Mouse (Mus musculus) intestine, postnatal 0 days (tissue): ENCODE data around the gene Taf1b. TPM values are rescaled to one million over a fixed set of nuclear protein-coding genes. Genes with fewer than 3 reads are reported as not detected.

Experiments
- ATAC-seq: fragments of 200-750 bp; cut with Nextera tagmentation; 2 replicates; pipeline ENCODE4 v1.8.0; 2017; ENCODE audit warnings: mild to moderate bottlenecking, moderate TSS enrichment, moderate library complexity
- H3K27ac ChIP-seq: fragments of 300-500 bp; sonication (generic); 2 replicates; pipeline ENCODE4 v1.5.1; 2014; ENCODE audit warnings: mild to moderate bottlenecking, low read depth, low read length, moderate library complexity
- H3K27me3 ChIP-seq: fragments of 300-500 bp; sonication (generic); replicated peaks from 2 replicates; pipeline ENCODE4 v1.6.1; 2014; ENCODE audit warnings: low read length, mixed read lengths; ENCODE audit not compliant: control insufficient read depth, insufficient read depth
- H3K36me3 ChIP-seq: fragments of 300-500 bp; sonication (generic); 2 replicates; pipeline ENCODE4 v1.6.1; 2014; ENCODE audit warnings: mild to moderate bottlenecking, moderate library complexity; ENCODE audit not compliant: control insufficient read depth, insufficient read depth
- H3K4me1 ChIP-seq: fragments of 300-500 bp; sonication (generic); replicated peaks from 2 replicates; pipeline ENCODE4 v1.6.1; 2014; ENCODE audit warnings: antibody characterized with exemption, low read length, mixed read lengths; ENCODE audit not compliant: control insufficient read depth, insufficient read depth
- H3K4me2 ChIP-seq: fragments of 300-500 bp; sonication (generic); replicated peaks from 2 replicates; pipeline ENCODE4 v1.6.1; 2014; ENCODE audit warnings: low read depth, mild to moderate bottlenecking, moderate library complexity
- H3K4me3 ChIP-seq: fragments of 300-500 bp; sonication (generic); 2 replicates; pipeline ENCODE4 v1.5.1; 2014; ENCODE audit warnings: low read depth, low read length
- H3K9ac ChIP-seq: fragments of 300-500 bp; sonication (generic); 2 replicates; pipeline ENCODE4 v1.6.1; 2014; ENCODE audit warnings: mild to moderate bottlenecking, low read depth, low read length
- H3K9me3 ChIP-seq: fragments of 300-500 bp; sonication (generic); 2 replicates; pipeline ENCODE4 v1.6.1; 2016; ENCODE audit warnings: mixed run types; ENCODE audit not compliant: control insufficient read depth
- CTCF ChIP-seq: sonication (generic); IDR thresholded peaks from 2 replicates; pipeline ENCODE4 v1.5.1; 2016; ENCODE audit warnings: low read depth, mild to moderate bottlenecking, control low read depth, antibody characterized with exemption, moderate library complexity
- WGBS: fragments of 180-500 bp; shearing (Covaris S2); extraction: QIAGEN DNeasy Blood & Tissue Kit; methylation state at CpG from one replicate; pipeline ENCODE4 v1.1.7; 2014; 5-methylcytosine and 5-hydroxymethylcytosine counted together
- polyA plus RNA-seq: library from polyadenylated mRNA; unstranded; fragments of >200 nt; fragmentation: Nextera tagmentation; extraction: Ambion mirVana; gene quantifications from 2 replicates; pipeline ENCODE4 v1.2.1, GENCODE M21; 2015

Gene Taf1b
- polyA plus RNA-seq, 1 experiment from 2014 or later, result 10.4 TPM

DNA sequence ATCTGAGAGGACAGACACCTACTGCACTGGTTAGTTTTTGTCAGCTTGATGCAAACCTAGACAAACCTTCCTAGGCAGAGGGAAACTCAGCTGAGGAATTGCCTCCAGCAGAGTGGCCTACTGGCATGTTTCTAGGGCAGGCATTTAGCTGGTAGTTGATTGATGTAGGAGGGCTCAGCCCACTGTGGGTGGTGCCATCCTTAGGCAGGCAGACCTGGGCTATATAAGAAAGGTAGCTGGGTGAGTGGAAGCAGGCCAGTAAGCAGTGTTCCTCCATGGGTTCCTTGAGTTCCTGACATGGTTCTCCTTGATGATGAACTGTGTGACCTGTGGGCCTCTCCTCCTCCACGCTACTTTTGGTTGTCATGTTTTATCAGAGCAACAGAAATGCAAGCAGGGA, 82.3 kb downstream of the Taf1b start:
- Histone ChIP-seq H3K36me3 (no peaks in the 10 kb centered on the region), H3K4me2 (no peak overlapping the region), H3K27ac (no peak overlapping the region), H3K9me3 (no peaks in the 10 kb centered on the region), H3K9ac (no peak overlapping the region), H3K4me3 (no peak overlapping the region), H3K27me3 (no peaks in the 10 kb centered on the region), H3K4me1 (no peaks in the 10 kb centered on the region)
- ATAC-seq, result no peak
- TF ChIP-seq CTCF, result no peak
- 83% methylated on average over 1 of the region's 1 CpGs for WGBS

DNA sequence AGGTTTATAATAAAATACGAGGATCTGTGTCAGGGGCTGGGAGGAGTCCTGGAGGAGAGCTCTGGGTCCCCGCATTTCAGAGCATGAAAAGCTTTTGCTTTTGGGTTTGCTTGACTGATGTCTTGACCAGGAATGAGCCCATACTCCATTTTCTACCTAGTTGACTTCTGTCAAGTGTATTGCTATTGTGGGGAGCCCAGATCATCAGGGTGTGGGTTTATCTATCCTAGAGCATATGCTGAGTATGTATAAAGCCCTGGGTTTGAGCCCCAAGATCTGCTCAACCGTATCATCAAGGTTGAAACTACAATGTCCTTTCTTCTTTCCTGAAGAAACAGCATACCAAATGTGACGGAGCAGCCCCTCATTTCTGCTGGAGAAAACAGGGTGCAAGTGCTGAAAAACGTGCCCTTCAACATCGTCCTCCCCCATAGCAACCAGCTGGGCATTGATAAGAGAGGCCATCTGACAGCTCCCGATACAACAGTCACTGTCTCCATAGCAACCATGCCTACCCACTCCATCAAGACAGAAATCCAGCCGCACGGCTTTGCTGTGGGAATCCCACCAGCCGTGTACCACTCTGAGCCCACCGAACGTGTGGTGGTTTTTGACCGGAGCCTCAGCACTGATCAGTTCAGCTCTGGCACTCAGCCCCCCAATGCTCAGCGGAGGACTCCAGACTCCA, 83.0 kb downstream of the Taf1b start:
- TF ChIP-seq CTCF, result no peak
- Histone ChIP-seq H3K4me2 (no peak overlapping the region), H3K36me3 (no peaks in the 10 kb centered on the region), H3K9ac (no peak overlapping the region), H3K27me3 (no peaks in the 10 kb centered on the region), H3K9me3 (no peaks in the 10 kb centered on the region), H3K4me1 (no peaks in the 10 kb centered on the region), H3K27ac (no peak overlapping the region), H3K4me3 (no peak overlapping the region)
- WGBS, result 74% methylated on average over 14 of the region's 14 CpGs
- no peak for ATAC-seq

DNA sequence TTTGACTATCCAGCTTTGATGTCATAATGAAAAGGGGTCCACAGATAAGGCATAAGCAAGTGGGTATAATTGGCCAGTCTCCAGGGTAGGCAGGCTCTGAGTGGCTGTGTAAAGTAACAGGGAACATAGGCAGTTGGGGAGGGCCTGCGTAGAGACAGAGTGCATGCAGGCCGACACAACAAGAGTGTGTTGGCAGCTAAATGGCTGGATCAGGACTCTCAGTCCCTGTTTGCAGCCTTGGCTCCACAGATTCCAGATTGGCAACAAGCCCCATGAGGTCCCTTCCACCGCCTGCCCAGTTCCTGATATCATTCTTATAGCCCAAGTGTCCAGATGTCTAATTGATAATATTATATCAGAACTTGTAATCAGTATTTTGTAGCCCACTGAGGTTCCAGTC, 85.5 kb downstream of the Taf1b start:
- no peak for TF ChIP-seq CTCF
- 88% methylated on average over 3 of the region's 3 CpGs for WGBS
- no peaks in the 10 kb centered on the region for H3K36me3 ChIP-seq

DNA sequence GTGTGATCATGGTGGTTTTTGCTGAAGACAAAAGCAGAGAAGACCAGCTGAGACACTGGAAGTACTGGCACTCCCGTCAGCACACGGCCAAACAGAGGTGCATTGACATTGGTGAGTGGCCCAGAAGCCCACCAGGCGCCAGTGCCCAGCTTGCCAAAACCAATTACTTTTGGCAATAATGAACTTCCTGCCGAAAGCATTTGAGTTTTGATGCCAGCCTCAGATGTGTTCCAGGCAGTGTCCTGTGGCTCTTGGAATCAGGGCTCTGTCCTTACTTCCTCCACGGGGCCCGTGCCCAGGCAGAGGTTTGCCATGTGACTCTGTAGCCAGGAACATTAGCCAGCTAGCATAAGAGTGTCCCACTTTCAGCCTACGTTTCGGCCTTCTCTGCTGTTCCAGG, 86.7 kb downstream of the Taf1b start:
- 87% methylated on average over 8 of the region's 8 CpGs for WGBS
- Histone ChIP-seq H3K27ac (no peak overlapping the region), H3K4me2 (no peak overlapping the region), H3K36me3 (no peaks in the 10 kb centered on the region), H3K4me1 (no peaks in the 10 kb centered on the region), H3K4me3 (no peak overlapping the region), H3K9ac (no peak overlapping the region), H3K27me3 (no peaks in the 10 kb centered on the region), H3K9me3 (no peaks in the 10 kb centered on the region)
- TF ChIP-seq CTCF, result no peak
- ATAC-seq, result no peak

More for the DNA sequence above, 85.5 kb downstream of the Taf1b start:
- Histone ChIP-seq H3K27ac (no peak overlapping the region), H3K4me1 (no peaks in the 10 kb centered on the region), H3K4me2 (no peak overlapping the region), H3K9me3 (no peaks in the 10 kb centered on the region), H3K4me3 (no peak overlapping the region), H3K27me3 (no peaks in the 10 kb centered on the region), H3K9ac (no peak overlapping the region)
- ATAC-seq, result no peak

DNA sequence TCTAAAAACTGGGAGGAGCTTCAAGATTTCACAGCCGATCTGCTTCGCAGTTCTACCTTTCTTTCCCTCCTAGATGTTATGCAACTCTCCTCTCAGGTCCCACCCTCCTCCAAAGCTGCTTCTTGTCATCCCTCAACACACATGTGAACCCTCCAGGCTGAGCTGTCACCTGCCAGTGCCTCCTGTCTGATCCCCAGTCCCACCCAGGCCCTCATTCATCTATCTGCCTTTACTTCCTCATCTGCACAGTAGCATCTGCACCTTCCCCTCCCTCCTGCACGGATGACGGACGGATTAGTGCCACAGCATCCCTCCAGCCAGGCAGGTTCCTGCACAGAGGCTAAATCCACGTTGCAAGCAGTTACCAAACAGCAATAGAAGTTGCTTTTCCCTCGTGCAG, 88.0 kb downstream of the Taf1b start:
- Histone ChIP-seq H3K4me3 (no peak overlapping the region), H3K9me3 (no peaks in the 10 kb centered on the region), H3K36me3 (no peaks in the 10 kb centered on the region), H3K27ac (no peak overlapping the region), H3K4me2 (no peak overlapping the region), H3K27me3 (no peaks in the 10 kb centered on the region), H3K4me1 (no peaks in the 10 kb centered on the region), H3K9ac (no peak overlapping the region)
- TF ChIP-seq CTCF, result no peak
- no peak for ATAC-seq
- 67% methylated on average over 7 of the region's 7 CpGs for WGBS

DNA sequence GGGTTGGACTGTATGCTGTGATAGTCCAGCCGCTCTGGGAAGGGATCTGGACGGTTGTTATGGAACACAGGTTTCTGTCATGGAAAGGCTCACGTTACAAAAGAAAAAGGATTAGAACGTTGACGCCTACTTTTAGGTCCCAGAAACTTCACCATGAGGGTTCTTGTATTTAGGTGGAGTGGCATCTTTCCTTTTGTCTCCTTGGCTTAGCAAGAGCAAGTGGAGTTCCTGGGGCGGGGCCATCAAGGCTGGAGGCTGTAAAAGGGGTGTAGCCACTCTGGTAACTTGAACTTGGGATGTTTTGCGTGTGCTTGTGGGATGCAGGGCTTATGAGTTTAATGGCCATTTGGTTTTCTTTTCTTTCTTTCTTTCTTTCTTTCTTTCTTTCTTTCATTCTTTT, 92.2 kb downstream of the Taf1b start:
- Histone ChIP-seq H3K4me2 (no peak overlapping the region), H3K4me3 (no peak overlapping the region), H3K9me3 (no peaks in the 10 kb centered on the region), H3K36me3 (no peaks in the 10 kb centered on the region), H3K27ac (no peak overlapping the region), H3K9ac (no peak overlapping the region), H3K4me1 (no peaks in the 10 kb centered on the region), H3K27me3 (no peaks in the 10 kb centered on the region)
- no peak for ATAC-seq
- no peak for TF ChIP-seq CTCF
- WGBS, result 84% methylated on average over 7 of the region's 7 CpGs

DNA sequence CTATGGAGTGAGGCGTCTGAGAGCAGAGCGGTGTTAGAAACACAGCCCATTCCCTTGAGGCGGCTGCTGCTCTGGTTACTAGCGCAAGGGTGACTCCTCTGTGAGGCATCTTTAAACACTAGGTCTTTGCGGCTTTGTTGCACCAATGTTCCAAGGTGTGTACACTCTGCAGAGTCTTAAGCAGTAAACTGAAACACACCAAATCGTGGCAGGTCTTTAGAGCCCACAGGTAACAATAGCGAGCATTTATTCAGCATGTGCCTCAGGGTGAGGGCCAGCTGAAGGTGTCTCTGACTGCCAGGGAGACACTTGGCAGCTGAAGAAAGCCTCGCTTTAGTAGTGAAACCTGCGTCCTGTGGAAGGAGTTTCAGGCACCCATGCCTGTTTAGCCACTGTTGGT, 93.9 kb downstream of the Taf1b start:
- no peak overlapping the region for H3K27ac ChIP-seq
- WGBS, result 87% methylated on average over 9 of the region's 9 CpGs
- no peak for TF ChIP-seq CTCF

More for the DNA sequence above, 93.9 kb downstream of the Taf1b start:
- ATAC-seq, result no peak
- H3K4me1 ChIP-seq, result no peaks in the 10 kb centered on the region
- H3K4me2 ChIP-seq, result no peak overlapping the region
- H3K4me3 ChIP-seq, result no peak overlapping the region
- no peaks in the 10 kb centered on the region for H3K27me3 ChIP-seq
- no peaks in the 10 kb centered on the region for H3K9me3 ChIP-seq
- no peaks in the 10 kb centered on the region for H3K36me3 ChIP-seq
- H3K9ac ChIP-seq, result no peak overlapping the region
